Mouse (Mus musculus): ENCODE measurements around the gene Prdm16.

GRCm38 (mm10) chr4:154521881-154522676 is 114.6 kb downstream of the Prdm16 start:
- TF ChIP-seq CTCF (IDR thresholded peaks at IDR 0.05; ENCODE audit: low read depth), result no peak
- no peak for TF ChIP-seq EP300 (IDR thresholded peaks at IDR 0.05; ENCODE audit: low read depth)

All from liver, postnatal 0 days (tissue).